Comparison of ENCODE assay signal across 15 mouse cellular contexts in the genomic region with DNA sequence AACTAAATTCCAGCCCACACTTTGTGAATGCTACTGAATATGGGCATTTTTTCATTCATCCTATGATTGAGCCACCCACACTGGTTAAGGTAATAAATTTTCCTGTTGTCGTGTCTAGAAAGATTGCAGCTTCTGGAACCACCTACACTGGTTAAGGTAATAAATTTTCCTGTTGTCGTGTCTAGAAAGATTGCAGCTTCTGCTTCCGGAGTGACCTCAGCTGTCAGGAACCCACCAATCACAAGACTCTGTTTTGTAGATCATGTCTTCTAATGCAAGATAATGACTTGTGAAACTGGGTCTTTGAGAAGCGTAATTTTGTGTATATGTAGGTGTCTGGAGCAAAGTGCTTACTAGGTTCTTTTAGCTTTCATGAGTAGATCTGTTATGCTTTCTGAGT.
"Had no signal": no experiment of that assay in that cellular context is flagged by ENCODE, and none has a peak within 500 bp of the region (broad histone marks: within the 10 kb centered on the region; RNA-seq: fewer than 3 reads in every experiment).

No protein-coding gene starts in this region.

- H3K36me3 ChIP-seq: neural tube, embryonic 15.5 days; stomach, embryonic 15.5 days had no signal

- H3K9ac ChIP-seq: neural tube, embryonic 15.5 days; stomach, embryonic 15.5 days had no signal

- H3K4me2 ChIP-seq: neural tube, embryonic 15.5 days; stomach, embryonic 15.5 days had no signal

- H3K27ac ChIP-seq: neural tube, embryonic 15.5 days; stomach, embryonic 15.5 days; stomach, postnatal 0 days had no signal

- DNase-seq: retina, postnatal 1 day; right cerebral cortex, adult 18-20 months; right cerebral cortex, postnatal 14 days; right cerebral cortex, postnatal 25 days; right cerebral cortex, postnatal 4 days; spleen, adult 18-20 months; thymus, adult 18-20 months; thymus, adult 2 months; thymus, postnatal 14 days; thymus, postnatal 25 days; thymus, postnatal 36 days; thymus, postnatal 4 days had no signal

- H3K4me3 ChIP-seq: neural tube, embryonic 15.5 days; stomach, embryonic 15.5 days had no signal

- H3K4me1 ChIP-seq: neural tube, embryonic 15.5 days; stomach, embryonic 15.5 days had no signal

- H3K9me3 ChIP-seq: neural tube, embryonic 15.5 days; stomach, embryonic 15.5 days had no signal

- H3K27me3 ChIP-seq: neural tube, embryonic 15.5 days; stomach, embryonic 15.5 days had no signal
